Mouse (Mus musculus) kidney, embryonic 15.5 days (tissue): ENCODE measurements around the gene Fam83c. TPM values are rescaled to one million over a fixed set of nuclear protein-coding genes. Genes with fewer than 3 reads are reported as not detected.
A peak's percentile ranks its signal among the peaks of the same experiment; 100 is the strongest.

ENCODE experiments used
- ATAC-seq: fragments of 200-750 bp; cut with Nextera tagmentation; replicated peaks from 2 replicates; pipeline ENCODE4 v1.8.0; 2017; ENCODE audit warnings: moderate TSS enrichment; ENCODE audit not compliant: low FRiP score
- H3K27ac ChIP-seq: fragments of 300-500 bp; sonication (generic); 2 replicates; pipeline ENCODE4 v1.5.1; 2015; ENCODE audit warnings: mild to moderate bottlenecking, inconsistent platforms
- H3K27me3 ChIP-seq: fragments of 300-500 bp; sonication (generic); 2 replicates; pipeline ENCODE4 v1.6.1; 2015; ENCODE audit warnings: inconsistent platforms
- H3K36me3 ChIP-seq: fragments of 300-500 bp; sonication (generic); 2 replicates; pipeline ENCODE4 v1.6.1; 2015; ENCODE audit warnings: inconsistent platforms
- H3K4me1 ChIP-seq: fragments of 300-500 bp; sonication (generic); 2 replicates; pipeline ENCODE4 v1.6.1; 2015; ENCODE audit warnings: inconsistent platforms
- H3K4me2 ChIP-seq: fragments of 300-500 bp; sonication (generic); 2 replicates; pipeline ENCODE4 v1.6.1; 2015; ENCODE audit warnings: moderate library complexity, mild to moderate bottlenecking, inconsistent platforms
- H3K4me3 ChIP-seq: fragments of 300-500 bp; sonication (generic); replicated peaks from 2 replicates; pipeline ENCODE4 v1.5.1; 2015; ENCODE audit warnings: mild to moderate bottlenecking, inconsistent platforms
- H3K9ac ChIP-seq: fragments of 300-500 bp; sonication (generic); 2 replicates; pipeline ENCODE4 v1.6.1; 2015; ENCODE audit warnings: mild to moderate bottlenecking, inconsistent platforms
- H3K9me3 ChIP-seq: fragments of 300-500 bp; sonication (generic); replicated peaks from 2 replicates; pipeline ENCODE4 v1.6.1; 2016; ENCODE audit warnings: inconsistent platforms
- WGBS: fragments of 180-500 bp; shearing (Covaris S2); methylation state at CpG from one replicate; pipeline ENCODE4 v1.1.7; 2015; ENCODE audit warnings: mixed read lengths; 5-methylcytosine and 5-hydroxymethylcytosine counted together
- polyA plus RNA-seq: library from polyadenylated mRNA; unstranded; fragments of >200 nt; fragmentation: Nextera tagmentation; extraction: Ambion mirVana; gene quantifications from 2 replicates; pipeline ENCODE4 v1.2.1, GENCODE M21; 2015

Fam83c gene
- 0.15 and 0.19 TPM in 2 replicates for polyA plus RNA-seq

DNA sequence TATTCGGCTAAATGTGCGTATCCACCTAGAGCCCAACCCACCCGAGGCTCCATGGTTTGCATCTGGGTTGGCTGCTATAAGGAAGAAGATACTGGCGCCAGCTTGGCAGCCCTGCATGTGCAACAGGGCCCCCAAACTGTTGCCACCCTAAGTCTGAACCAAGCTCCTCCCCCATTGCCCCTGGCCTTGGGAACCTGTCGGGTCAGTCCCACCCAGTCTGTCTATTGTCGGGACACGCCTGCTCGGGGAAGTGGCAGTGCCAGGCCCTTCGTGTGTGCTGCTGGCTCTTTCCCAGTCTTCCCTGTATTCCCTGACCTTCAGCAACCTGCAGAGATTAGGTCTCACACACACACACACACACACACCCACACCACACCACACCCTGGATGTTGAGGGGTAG is at the start of gene Fam83c:
TSS of gene Fam83c (minus strand) at position 123 of the 400 bp plus-strand sequence.
- no peak; the same call in 1 of the 2 replicates for ATAC-seq
- no peaks in the 10 kb centered on the region for H3K36me3 ChIP-seq
- H3K4me2 ChIP-seq, result no peak within 1 kb of the TSS
- H3K9me3 ChIP-seq, result no peaks in the 10 kb centered on the region
- no peaks in the 10 kb centered on the region for H3K4me1 ChIP-seq
- H3K9ac ChIP-seq, result no peak within 1 kb of the TSS
- H3K27ac ChIP-seq, result no peak within 1 kb of the TSS
- no peaks in the 10 kb centered on the region for H3K27me3 ChIP-seq
- no peak within 1 kb of the TSS for H3K4me3 ChIP-seq
- 74% methylated on average over 9 of the region's 9 CpGs for WGBS

DNA sequence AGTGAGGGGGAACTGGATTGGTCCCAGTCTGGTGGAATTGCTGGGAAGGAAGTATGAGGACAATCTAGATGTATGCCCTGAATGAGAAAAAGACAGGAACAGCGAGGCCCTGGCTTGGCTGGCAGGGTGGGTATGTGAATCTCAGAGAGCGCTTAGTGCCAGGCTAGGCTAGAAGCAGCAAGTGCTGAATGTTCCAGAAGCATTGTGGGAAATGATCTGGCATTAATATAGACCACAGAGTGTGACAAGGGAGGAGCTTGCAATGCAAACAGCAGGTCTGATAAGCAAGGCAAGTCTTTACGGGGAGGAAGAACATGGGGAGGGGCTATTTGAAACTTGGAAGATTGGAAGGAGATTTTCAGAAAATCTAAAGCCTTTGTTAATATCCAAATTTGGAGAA is 47.4 kb upstream of the Fam83c start:
- H3K4me2 ChIP-seq, result no peak overlapping the region
- H3K27ac ChIP-seq, result no peak overlapping the region
- no peaks in the 10 kb centered on the region for H3K9me3 ChIP-seq
- no peak for ATAC-seq
- H3K36me3 ChIP-seq, result peaks cover 47% of the 10 kb centered on the region
- H3K27me3 ChIP-seq, result no peaks in the 10 kb centered on the region
- H3K4me3 ChIP-seq, result no peak overlapping the region
- H3K9ac ChIP-seq, result no peak overlapping the region
- H3K4me1 ChIP-seq, result peaks cover 12% of the 10 kb centered on the region
- WGBS, result 85% methylated on average over 3 of the region's 3 CpGs

DNA sequence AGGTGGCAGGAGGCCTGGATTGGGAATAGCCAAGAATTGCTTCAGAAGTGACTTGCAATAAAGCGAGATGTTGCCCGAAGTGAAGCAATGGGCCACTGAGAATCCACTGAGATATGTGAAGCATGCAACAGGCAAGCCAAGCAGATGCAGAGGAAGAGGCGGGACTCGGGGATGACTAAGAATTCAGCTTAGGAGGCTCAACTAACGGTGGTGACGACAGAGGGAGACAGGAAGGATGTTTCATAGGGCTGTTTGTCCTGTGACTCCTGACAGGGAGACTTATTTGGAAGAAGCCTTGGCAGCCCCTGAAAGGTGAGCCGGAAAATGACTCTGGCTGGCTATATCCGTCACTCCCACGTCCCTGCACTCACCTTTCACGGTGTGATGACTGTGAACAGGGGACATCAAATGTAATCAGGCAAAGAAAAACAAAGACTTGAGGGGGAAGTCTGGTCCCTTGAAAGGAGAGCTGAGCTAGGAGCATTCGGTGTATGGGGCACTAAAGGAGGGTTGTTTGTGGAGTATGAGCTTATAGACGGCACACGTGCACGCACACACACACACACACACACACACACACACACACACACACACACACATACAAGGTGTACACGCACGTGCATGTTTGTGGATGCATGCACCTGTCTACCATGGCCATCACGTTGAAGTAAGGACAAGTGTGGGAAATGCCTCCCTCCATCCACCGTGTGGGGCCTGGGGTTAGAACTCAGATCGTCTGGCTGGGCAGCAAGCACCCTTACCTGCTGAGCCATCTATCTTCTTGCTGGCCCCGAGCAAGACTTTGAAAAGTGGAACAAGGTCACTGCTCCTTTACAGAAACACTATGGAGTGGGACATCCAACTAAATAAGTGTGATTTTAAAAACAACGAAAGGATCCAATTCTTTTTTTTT is 44.6 kb upstream of the Fam83c start:
- Histone ChIP-seq H3K36me3 (peaks cover 52% of the 10 kb centered on the region), H3K4me2 (no peak overlapping the region), H3K4me3 (no peak overlapping the region), H3K4me1 (peaks cover 12% of the 10 kb centered on the region), H3K9me3 (no peaks in the 10 kb centered on the region), H3K27me3 (no peaks in the 10 kb centered on the region), H3K27ac (peak overlapping the region; percentile 79), H3K9ac (no peak overlapping the region)
- ATAC-seq, result peak; percentile 82
- 48% methylated on average over 21 of the region's 21 CpGs for WGBS

- Histone ChIP-seq H3K4me1 (peaks cover 14% of the 10 kb centered on the region), H3K36me3 (peaks cover 44% of the 10 kb centered on the region), H3K4me3 (no peak overlapping the region), H3K27me3 (no peaks in the 10 kb centered on the region), H3K4me2 (no peak overlapping the region), H3K9me3 (no peaks in the 10 kb centered on the region), H3K27ac (no peak overlapping the region), H3K9ac (no peak overlapping the region)
- no peak for ATAC-seq
- 57% methylated on average over 6 of the region's 6 CpGs for WGBS
Measured at GRCm38 (mm10) chr2:155873636-155874035, 39.0 kb upstream of the Fam83c start.

DNA sequence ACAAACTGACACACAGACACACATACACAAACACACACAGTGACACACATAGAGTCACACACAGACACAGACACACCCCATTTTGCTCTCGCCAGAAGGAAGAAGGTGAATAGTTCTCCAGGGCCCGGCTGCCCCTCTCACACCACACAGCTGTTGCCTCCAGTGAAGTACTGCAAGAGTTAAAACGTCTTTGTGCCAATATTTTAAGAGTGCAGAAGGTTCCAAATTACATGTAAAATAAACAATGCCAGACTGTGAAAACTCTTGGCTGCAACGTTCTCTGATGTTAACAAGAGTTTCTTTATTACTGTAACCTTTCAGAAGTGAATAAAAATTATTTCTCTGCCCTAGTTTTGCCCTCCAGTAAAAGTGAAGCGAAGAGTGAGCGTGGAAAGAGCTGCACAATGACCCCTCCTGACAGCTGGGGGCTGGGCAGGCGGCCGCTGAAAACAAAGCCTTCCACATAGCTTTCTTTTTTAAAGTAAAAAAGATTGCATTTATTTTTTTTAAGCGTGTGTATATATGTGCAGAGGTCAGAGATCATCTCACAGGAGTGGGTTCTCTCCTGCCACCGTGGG is 38.4 kb upstream of the Fam83c start:
- no peak for ATAC-seq
- Histone ChIP-seq H3K27ac (no peak overlapping the region), H3K4me2 (no peak overlapping the region)

DNA sequence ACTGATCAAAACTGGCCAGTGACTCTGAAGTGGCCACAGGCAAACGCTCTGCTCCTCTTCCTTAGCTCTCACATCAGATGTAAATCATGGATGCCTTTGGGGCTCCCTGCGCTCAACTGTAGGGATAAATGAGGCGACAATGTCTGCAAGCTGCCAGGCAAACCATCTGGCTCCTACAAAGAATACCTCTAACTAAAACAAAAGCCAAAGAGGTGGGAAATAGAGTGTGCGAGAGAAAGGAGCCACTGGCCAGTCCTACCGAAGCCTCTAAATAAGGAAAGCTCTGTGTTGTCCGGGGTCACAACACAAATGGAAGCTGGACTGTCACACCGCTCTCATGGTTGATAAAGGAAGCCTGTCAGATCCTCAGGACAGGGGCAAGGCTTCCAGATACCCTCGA is 37.8 kb upstream of the Fam83c start:
- no peak overlapping the region for H3K4me3 ChIP-seq
- no peak overlapping the region for H3K9ac ChIP-seq
- H3K4me1 ChIP-seq, result peaks cover 14% of the 10 kb centered on the region
- H3K4me2 ChIP-seq, result no peak overlapping the region
- 56% methylated on average over 8 of the region's 8 CpGs for WGBS
- H3K27me3 ChIP-seq, result no peaks in the 10 kb centered on the region
- no peaks in the 10 kb centered on the region for H3K9me3 ChIP-seq
- no peak for ATAC-seq
- peaks cover 52% of the 10 kb centered on the region for H3K36me3 ChIP-seq
- no peak overlapping the region for H3K27ac ChIP-seq

More for the DNA sequence above, 38.4 kb upstream of the Fam83c start:
- WGBS, result 37% methylated on average over 10 of the region's 10 CpGs
- H3K4me3 ChIP-seq, result no peak overlapping the region
- H3K9me3 ChIP-seq, result no peaks in the 10 kb centered on the region
- H3K36me3 ChIP-seq, result peaks cover 48% of the 10 kb centered on the region
- H3K9ac ChIP-seq, result no peak overlapping the region
- H3K27me3 ChIP-seq, result no peaks in the 10 kb centered on the region
- peaks cover 14% of the 10 kb centered on the region for H3K4me1 ChIP-seq

DNA sequence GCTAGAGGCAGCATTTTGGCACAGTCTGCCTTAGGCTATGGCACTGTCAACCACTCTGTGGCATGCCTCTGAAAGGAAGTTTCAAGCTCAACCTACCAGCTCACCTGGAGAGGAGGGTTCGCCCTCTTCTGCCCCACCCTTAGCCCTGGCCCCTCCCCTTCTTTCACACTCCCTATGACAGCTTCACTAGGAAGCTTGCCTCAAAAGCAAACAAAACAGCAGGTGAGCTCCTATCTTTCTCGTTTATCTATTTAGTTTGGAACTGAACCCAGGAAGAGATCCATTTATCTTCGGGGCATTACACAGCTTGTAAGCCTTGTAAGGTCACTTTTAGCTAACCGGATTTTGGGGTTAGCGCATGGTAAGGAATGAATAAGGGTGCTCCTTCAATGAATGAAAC is 35.1 kb upstream of the Fam83c start:
- peaks cover 25% of the 10 kb centered on the region for H3K36me3 ChIP-seq
- peaks cover 14% of the 10 kb centered on the region for H3K4me1 ChIP-seq
- no peak overlapping the region for H3K4me3 ChIP-seq
- no peak overlapping the region for H3K27ac ChIP-seq
- no peaks in the 10 kb centered on the region for H3K9me3 ChIP-seq
- no peaks in the 10 kb centered on the region for H3K27me3 ChIP-seq
- 62% methylated on average over 5 of the region's 5 CpGs for WGBS
- no peak overlapping the region for H3K9ac ChIP-seq
- no peak overlapping the region for H3K4me2 ChIP-seq
- ATAC-seq, result no peak

DNA sequence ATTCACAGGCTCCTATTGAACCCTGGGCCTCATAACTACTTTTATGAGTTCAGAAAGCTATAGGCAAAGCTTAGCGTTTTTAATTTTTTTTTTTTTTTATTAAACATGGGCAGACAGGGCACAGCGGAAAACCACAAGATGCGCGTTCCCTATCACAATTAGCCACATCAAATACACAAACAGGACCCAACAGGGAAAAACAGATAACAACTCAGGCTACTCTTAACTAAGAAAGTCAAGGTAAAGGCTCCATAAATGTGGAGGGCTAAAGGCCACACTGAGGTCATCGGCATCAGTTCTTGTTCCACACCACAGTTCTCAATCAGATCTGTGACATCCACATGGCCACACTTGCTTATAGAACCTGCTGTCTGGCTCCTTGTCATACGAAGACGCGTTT is 33.7 kb upstream of the Fam83c start:
- WGBS, result 96% methylated on average over 8 of the region's 8 CpGs
- H3K9me3 ChIP-seq, result no peaks in the 10 kb centered on the region
- ATAC-seq, result no peak
- H3K4me1 ChIP-seq, result peaks cover 18% of the 10 kb centered on the region
- H3K4me3 ChIP-seq, result no peak overlapping the region
- no peaks in the 10 kb centered on the region for H3K27me3 ChIP-seq
- no peak overlapping the region for H3K4me2 ChIP-seq
- no peak overlapping the region for H3K9ac ChIP-seq
- H3K27ac ChIP-seq, result no peak overlapping the region
- peaks cover 17% of the 10 kb centered on the region for H3K36me3 ChIP-seq

DNA sequence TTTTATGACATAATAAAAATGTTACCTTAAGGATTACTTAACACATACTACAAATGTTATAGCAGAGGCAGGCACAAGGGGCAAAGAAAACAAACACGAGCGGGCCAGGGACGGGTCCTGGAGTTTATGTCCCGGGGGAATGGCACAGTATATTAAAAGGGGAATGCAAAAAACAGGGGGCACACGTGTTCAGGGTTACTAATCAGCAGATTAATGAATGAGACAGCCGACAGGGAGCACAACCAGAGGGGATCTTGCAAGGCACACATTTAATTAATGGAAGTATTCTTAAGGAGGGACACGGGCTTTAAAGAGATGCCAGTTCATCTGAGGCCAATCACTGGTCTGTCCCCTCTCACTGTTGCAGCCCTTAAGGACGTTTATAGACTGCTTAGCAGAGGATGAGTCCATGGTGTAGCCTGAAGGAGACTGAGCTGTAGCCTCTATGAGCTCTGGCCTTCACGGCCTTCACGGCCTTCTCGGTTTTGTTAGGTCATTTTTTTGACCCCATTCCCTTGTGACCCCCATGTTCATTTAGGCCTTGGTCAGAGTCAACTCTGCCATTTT is 28.7 kb upstream of the Fam83c start:
- peak; percentile 81 for ATAC-seq
- Histone ChIP-seq H3K27me3 (no peaks in the 10 kb centered on the region), H3K9ac (no peak overlapping the region), H3K4me2 (peak overlapping the region; percentile 36), H3K27ac (peak overlapping the region; percentile 42; the same call in 1 of the 2 replicates), H3K9me3 (no peaks in the 10 kb centered on the region), H3K4me3 (no peak overlapping the region), H3K4me1 (peaks cover 21% of the 10 kb centered on the region), H3K36me3 (peaks cover 18% of the 10 kb centered on the region; the same call in 1 of the 2 replicates)
- 21% methylated on average over 11 of the region's 11 CpGs for WGBS

DNA sequence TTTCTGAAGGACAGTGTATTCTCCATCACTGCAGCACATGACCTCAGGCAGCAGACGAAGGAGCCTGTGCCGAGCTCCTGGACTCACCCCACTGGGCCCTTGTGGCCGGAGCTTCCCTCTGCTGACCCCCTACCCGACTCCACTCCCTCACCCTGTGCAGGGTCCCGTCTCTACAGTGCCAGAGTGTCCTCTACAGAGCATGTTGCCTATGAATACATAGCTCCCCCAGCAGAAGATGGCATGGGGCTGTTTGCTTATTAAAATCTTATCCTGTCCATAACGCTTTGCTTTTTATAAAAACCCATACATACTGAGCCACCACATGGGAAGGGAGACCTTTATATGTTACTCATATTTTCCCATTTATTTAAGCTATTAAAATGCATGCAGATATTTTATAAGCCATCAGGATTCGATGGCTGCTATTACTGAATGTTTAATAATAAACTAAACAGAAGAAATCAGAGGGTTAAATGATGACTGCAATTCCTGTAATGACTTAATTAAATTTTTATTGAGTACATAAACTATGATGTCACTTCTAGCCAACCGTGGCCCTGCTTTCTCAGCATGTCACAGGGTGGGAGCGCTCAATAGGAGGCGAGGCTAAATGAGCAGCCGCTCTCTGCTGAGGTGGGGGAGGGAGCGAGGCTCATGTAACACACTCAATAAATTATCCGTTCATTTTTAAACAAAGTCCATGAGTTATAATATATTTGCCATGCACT is 28.1 kb upstream of the Fam83c start:
- ATAC-seq, result peak; percentile 88

DNA sequence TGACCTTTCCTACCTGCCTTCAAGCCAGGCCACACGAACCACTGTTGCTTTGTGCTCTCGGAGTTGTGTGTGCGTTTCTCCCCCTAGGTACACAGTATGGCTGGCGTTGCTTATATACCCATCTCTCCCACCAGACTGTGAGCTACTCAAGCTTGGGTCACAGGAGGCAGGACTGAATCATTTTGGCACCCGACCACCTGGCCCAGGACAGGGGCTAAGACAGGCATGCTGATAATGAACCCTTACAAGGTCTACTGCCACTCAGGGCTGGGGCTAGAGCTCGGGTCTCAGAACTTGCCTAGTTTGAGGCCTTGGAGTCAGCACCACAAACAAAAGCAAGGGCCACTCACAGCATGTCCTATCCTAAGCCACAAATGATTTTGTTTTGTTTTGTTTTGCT is 26.9 kb upstream of the Fam83c start:
- no peak for ATAC-seq
- H3K9me3 ChIP-seq, result no peaks in the 10 kb centered on the region
- peaks cover 25% of the 10 kb centered on the region for H3K36me3 ChIP-seq
- no peaks in the 10 kb centered on the region for H3K27me3 ChIP-seq
- no peak overlapping the region for H3K4me3 ChIP-seq
- peaks cover 21% of the 10 kb centered on the region for H3K4me1 ChIP-seq
- H3K27ac ChIP-seq, result no peak overlapping the region
- H3K9ac ChIP-seq, result no peak overlapping the region
- H3K4me2 ChIP-seq, result no peak overlapping the region
- WGBS, result 87% methylated on average over 6 of the region's 6 CpGs

More for the DNA sequence above, 28.1 kb upstream of the Fam83c start:
- Histone ChIP-seq H3K4me1 (peaks cover 21% of the 10 kb centered on the region), H3K27ac (peak overlapping the region; percentile 42; the same call in 1 of the 2 replicates), H3K36me3 (peaks cover 18% of the 10 kb centered on the region), H3K9ac (no peak overlapping the region), H3K9me3 (no peaks in the 10 kb centered on the region), H3K4me2 (peak overlapping the region; percentile 36), H3K27me3 (no peaks in the 10 kb centered on the region), H3K4me3 (no peak overlapping the region)
- WGBS, result 31% methylated on average over 13 of the region's 13 CpGs
